Mouse (Mus musculus) granulocyte monocyte progenitor cell, adult 5-6 weeks (primary cell): ENCODE results near the gene Olfr1411. TPM values are rescaled to one million over a fixed set of nuclear protein-coding genes. Genes with fewer than 3 reads are reported as not detected.

ENCODE experiments used
- ATAC-seq: replicated peaks from 2 replicates; pipeline ENCODE4 v1.8.0; 2016; ENCODE audit warnings: mild to moderate bottlenecking, moderate TSS enrichment, inconsistent platforms; ENCODE audit not compliant: poor library complexity, severe bottlenecking
- total RNA-seq, 2 experiments: library from RNA; stranded (forward) in 1 of 2; stranded (reverse) in 1 of 2; fragments of 200-712, 200-1000 nt in 1 of 2; fragments of >200 nt in 1 of 2; fragmentation: Nextera tagmentation in 1 of 2; gene quantifications; 2 replicates each; pipeline ENCODE4 v1.2.3; 2014 to 2017

The Olfr1411 gene
- total RNA-seq, 2 experiments from 2014 or later = not detected

DNA sequence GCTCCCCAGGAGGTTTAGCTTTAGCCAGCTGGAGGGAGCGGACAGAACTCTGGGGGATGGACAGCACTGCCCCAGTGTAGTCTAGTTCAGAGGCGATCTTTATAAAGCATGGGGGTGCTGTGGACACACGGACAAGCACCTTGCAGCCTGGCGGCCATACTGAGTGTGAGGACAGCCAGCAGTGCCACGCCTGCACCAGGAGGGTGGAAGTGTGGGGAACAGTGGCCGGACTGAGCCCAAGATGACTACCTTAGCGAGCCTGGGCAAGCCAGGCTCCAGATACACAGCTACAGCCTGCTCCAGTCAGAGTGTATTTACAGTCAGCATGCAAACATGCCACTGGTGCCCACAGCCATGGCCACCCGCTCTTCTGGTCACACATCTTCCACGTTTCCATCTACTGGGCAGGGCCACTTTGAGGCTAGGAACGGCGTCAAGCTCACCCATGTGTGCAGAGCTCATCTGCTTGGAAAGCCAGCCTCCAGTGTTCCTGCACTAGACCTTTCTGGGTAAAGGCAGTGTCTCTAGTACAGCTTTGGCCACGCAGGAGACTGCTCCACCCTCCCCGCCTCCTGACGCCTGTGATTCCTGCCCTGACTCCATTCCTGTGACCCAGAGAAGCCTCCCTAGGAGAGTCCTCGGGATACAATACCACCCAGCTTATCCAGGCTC is 43.4 kb downstream of the Olfr1411 start:
- ATAC-seq = no peak

DNA sequence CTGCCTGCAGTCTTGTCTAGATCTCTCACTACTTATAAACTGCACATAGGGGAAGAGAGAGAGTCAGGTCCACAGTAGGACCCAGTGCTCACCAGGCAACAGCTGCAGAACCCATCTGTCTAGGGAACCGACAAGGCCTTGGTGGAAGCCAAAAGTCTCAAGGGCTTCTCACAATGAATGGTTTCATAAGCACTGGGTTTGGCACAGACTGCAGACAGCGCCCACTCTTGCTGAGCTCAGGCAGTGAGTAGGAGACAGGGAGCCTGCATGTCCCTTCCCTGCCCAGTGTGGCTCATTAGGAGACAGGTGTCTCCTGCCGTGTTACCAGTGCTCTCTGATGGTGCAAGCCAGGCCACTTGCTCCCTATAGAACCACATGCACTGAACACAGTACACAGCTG is 44.0 kb downstream of the Olfr1411 start:
- ATAC-seq = no peak

DNA sequence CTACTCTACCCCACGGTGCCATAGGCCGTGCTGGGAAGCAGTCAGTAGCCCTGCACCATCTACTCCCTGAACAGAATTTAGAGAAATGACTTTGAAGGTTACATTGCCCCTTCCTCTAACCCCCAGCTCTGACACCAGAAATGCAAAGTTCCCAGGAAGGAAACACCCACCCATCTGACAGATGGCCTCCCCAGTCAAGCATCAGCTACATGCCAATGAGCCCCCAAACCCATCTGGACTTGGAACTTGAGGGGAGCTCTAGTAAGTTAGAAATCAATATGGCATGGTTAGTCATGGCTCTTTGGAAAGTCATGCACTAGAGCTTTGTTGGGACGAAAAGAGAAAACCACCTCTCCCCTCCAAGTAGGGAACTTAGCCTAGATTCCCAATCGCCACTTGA is 44.5 kb downstream of the Olfr1411 start:
- no peak for ATAC-seq

DNA sequence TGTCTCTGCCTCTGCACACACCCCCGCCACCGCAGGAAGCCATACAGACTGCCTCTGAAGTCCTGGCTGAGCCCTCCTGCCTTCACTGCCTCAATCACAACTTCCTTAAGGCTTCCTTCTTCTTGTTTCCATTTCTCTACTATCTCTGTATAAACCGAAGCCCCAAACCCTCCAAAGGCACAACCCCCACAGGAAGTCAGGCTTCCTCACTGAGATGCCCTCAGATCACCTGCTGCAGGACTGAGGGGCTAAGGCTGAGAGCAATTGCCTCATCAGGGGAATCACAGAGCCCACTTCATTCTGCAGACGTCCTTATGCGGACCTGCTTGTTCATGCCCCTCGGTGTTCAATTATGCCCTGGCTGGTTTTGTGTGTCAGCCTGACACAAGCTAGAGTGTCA is 46.2 kb downstream of the Olfr1411 start:
- ATAC-seq = peak; percentile 56

GRCm38 (mm10) chr1:92641514-92642272 is 47.5 kb downstream of the Olfr1411 start, which contains the start of gene Cops9:
TSS of gene Cops9 (minus strand) at chr1:92641985.
- ATAC-seq = peak; percentile 81

GRCm38 (mm10) chr1:92643691-92644090 is 49.5 kb downstream of the Olfr1411 start:
- ATAC-seq = no peak

- no peak for ATAC-seq
Observed at GRCm38 (mm10) chr1:92644916-92645315, 50.7 kb downstream of the Olfr1411 start.

DNA sequence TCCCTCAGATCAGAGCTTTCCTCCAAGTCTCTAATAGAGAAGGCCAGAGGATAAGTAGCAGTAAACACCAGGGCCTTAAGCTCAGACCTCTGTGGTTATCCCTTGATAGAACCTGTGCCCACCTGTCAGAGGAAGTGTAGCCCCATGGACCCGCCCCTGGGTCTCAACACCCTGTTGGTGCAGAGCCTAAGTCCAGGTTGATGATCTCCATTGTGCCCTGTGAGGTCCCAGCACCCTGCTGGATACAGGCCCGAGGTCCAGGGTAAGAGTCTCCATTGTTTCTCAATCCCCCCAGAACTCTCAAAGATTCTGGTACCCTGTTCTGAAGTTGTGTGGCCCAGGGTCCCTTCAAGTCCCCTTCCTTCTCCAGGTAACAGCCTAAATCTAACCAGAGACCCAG is 51.9 kb downstream of the Olfr1411 start:
- ATAC-seq = no peak

- ATAC-seq = no peak
Observed at GRCm38 (mm10) chr1:92646601-92647000, 52.4 kb downstream of the Olfr1411 start.

- ATAC-seq = no peak
Observed at GRCm38 (mm10) chr1:92647026-92647425, 52.8 kb downstream of the Olfr1411 start.

Other genes with a start within 250 kb of the Olfr1411 start
- gene Ndufa10, start 120.6 kb upstream of the Olfr1411 start, total RNA-seq (2014; fragmentation: Nextera tagmentation) = 134 and 155 TPM in 2 replicates
- 103 and 107 TPM in 2 replicates for gene Ndufa10, start 120.6 kb upstream of the Olfr1411 start, total RNA-seq (2017)
- gene Olfr1416, start 109.3 kb upstream of the Olfr1411 start, total RNA-seq (2014; fragmentation: Nextera tagmentation) = not detected in 2 replicates
- gene Olfr1416, start 109.3 kb upstream of the Olfr1411 start, total RNA-seq (2017) = not detected in 2 replicates
- not detected in 2 replicates for gene Olfr1415, start 98.3 kb upstream of the Olfr1411 start, total RNA-seq (2014; fragmentation: Nextera tagmentation)
- not detected in 2 replicates for gene Olfr1415, start 98.3 kb upstream of the Olfr1411 start, total RNA-seq (2017)
- gene Olfr1414, start 75.8 kb upstream of the Olfr1411 start, total RNA-seq (2014; fragmentation: Nextera tagmentation) = not detected in 2 replicates
- gene Olfr1414, start 75.8 kb upstream of the Olfr1411 start, total RNA-seq (2017) = not detected in 2 replicates
- not detected in 2 replicates for gene Olfr1413, start 23.1 kb upstream of the Olfr1411 start, total RNA-seq (2014; fragmentation: Nextera tagmentation)
- gene Olfr1413, start 23.1 kb upstream of the Olfr1411 start, total RNA-seq (2017) = not detected in 2 replicates
- gene Olfr1412, start 8.6 kb upstream of the Olfr1411 start, total RNA-seq (2014; fragmentation: Nextera tagmentation) = not detected in 2 replicates
- not detected in 2 replicates for gene Olfr1412, start 8.6 kb upstream of the Olfr1411 start, total RNA-seq (2017)
- gene Olfr1410, start 11.4 kb downstream of the Olfr1411 start, total RNA-seq (2014; fragmentation: Nextera tagmentation) = not detected in 2 replicates
- gene Olfr1410, start 11.4 kb downstream of the Olfr1411 start, total RNA-seq (2017) = not detected in 2 replicates
- not detected in 2 replicates for gene Olfr12, start 23.4 kb downstream of the Olfr1411 start, total RNA-seq (2014; fragmentation: Nextera tagmentation)
- gene Olfr12, start 23.4 kb downstream of the Olfr1411 start, total RNA-seq (2017) = not detected in 2 replicates
- 215 and 239 TPM in 2 replicates for gene Cops9, start 47.6 kb downstream of the Olfr1411 start, total RNA-seq (2014; fragmentation: Nextera tagmentation)
- 141 and 144 TPM in 2 replicates for gene Cops9, start 47.6 kb downstream of the Olfr1411 start, total RNA-seq (2017)
- 5.3 and 7.2 TPM in 2 replicates for gene Otos, start 54.4 kb downstream of the Olfr1411 start, total RNA-seq (2014; fragmentation: Nextera tagmentation)
- 2.5 TPM in 1 of 2 replicates, not detected in the other for gene Otos, start 54.4 kb downstream of the Olfr1411 start, total RNA-seq (2017)
- gene Gpc1, start 237.2 kb downstream of the Olfr1411 start, total RNA-seq (2014; fragmentation: Nextera tagmentation) = 63.6 and 65.2 TPM in 2 replicates
- 70.6 and 74.6 TPM in 2 replicates for gene Gpc1, start 237.2 kb downstream of the Olfr1411 start, total RNA-seq (2017)